Mouse (Mus musculus) forebrain, embryonic 11.5 days (tissue): ENCODE measurements around the gene Spg21. TPM values are rescaled to one million over a fixed set of nuclear protein-coding genes. Genes with fewer than 3 reads are reported as not detected.
A peak's percentile ranks its signal among the peaks of the same experiment; 100 is the strongest.

Experiments used
- ATAC-seq: fragments of 200-750 bp; cut with Nextera tagmentation; replicated peaks from 2 replicates; pipeline ENCODE4 v1.8.0; 2017; ENCODE audit warnings: moderate TSS enrichment; ENCODE audit not compliant: low FRiP score
- DNase-seq: peaks from one replicate; pipeline ENCODE4 v3.0.0-alpha.2; 2017; ENCODE audit warnings: low spot score
- H3K27ac ChIP-seq: fragments of 300-500 bp; sonication (generic); 2 replicates; pipeline ENCODE4 v1.5.1; 2014; ENCODE audit warnings: low read depth, low read length
- H3K27me3 ChIP-seq: fragments of 300-500 bp; sonication (generic); 2 replicates; pipeline ENCODE4 v1.6.1; 2014; ENCODE audit warnings: mild to moderate bottlenecking, low read length, mixed read lengths; ENCODE audit not compliant: control insufficient read depth, insufficient read depth
- H3K36me3 ChIP-seq: fragments of 300-500 bp; sonication (generic); 2 replicates; pipeline ENCODE4 v1.6.1; 2014; ENCODE audit warnings: mild to moderate bottlenecking, low read length, moderate library complexity, mixed read lengths; ENCODE audit not compliant: control insufficient read depth, insufficient read depth
- H3K4me1 ChIP-seq: fragments of 300-500 bp; sonication (generic); replicated peaks from 2 replicates; pipeline ENCODE4 v1.6.1; 2014; ENCODE audit warnings: low read length, mixed read lengths; ENCODE audit not compliant: control insufficient read depth, insufficient read depth
- H3K4me2 ChIP-seq: fragments of 300-500 bp; sonication (generic); 2 replicates; pipeline ENCODE4 v1.6.1; 2014; ENCODE audit warnings: low read depth, mild to moderate bottlenecking, low read length, moderate library complexity, mixed read lengths; ENCODE audit not compliant: severe bottlenecking
- H3K4me3 ChIP-seq: fragments of 300-500 bp; sonication (generic); 2 replicates; pipeline ENCODE4 v1.5.1; 2014; ENCODE audit warnings: low read depth, low read length
- H3K9ac ChIP-seq: fragments of 300-500 bp; sonication (generic); 2 replicates; pipeline ENCODE4 v1.6.1; 2014; ENCODE audit warnings: low read length
- H3K9me3 ChIP-seq: fragments of 300-500 bp; sonication (generic); 2 replicates; pipeline ENCODE4 v1.6.1; 2016; ENCODE audit warnings: low read length, mixed read lengths; ENCODE audit not compliant: control insufficient read depth
- WGBS: fragments of 180-500 bp; shearing (Covaris S2); extraction: QIAGEN DNeasy Blood & Tissue Kit; methylation state at CpG from one replicate; pipeline ENCODE4 v1.1.7; 2014; 5-methylcytosine and 5-hydroxymethylcytosine counted together
- polyA plus RNA-seq: library from polyadenylated mRNA; unstranded; fragments of >200 nt; fragmentation: Nextera tagmentation; extraction: Ambion mirVana; gene quantifications from 2 replicates; pipeline ENCODE4 v1.2.1, GENCODE M21; 2014

Gene Spg21
- 95.5 and 110 TPM in 2 replicates for polyA plus RNA-seq

- Histone ChIP-seq H3K9ac (peak within 1 kb of the TSS; percentile 84), H3K36me3 (no peaks in the 10 kb centered on the region; the same call in 1 of the 2 replicates), H3K27ac (peak within 1 kb of the TSS; percentile 72; the same call in 1 of the 2 replicates), H3K4me1 (peaks cover 6% of the 10 kb centered on the region), H3K27me3 (no peaks in the 10 kb centered on the region), H3K9me3 (no peaks in the 10 kb centered on the region), H3K4me3 (peak within 1 kb of the TSS; percentile 71), H3K4me2 (peak within 1 kb of the TSS; percentile 75)
- ATAC-seq (peak; percentile 98), DNase-seq (peak; percentile 97)
- WGBS, result 0% methylated on average over 52 of the region's 53 CpGs
These were observed at the start of gene Spg21 for GRCm38 (mm10) chr9:65460732-65461442. Gene Spg21 (plus strand): TSS chr9:65460947.

GRCm38 (mm10) chr9:65411326-65411725 is 49.4 kb upstream of the Spg21 start:
- no peak overlapping the region for H3K27ac ChIP-seq
- DNase-seq (no peak), ATAC-seq (no peak)
- H3K4me2 ChIP-seq, result no peak overlapping the region
- H3K9ac ChIP-seq, result no peak overlapping the region
- H3K4me1 ChIP-seq, result no peaks in the 10 kb centered on the region
- H3K27me3 ChIP-seq, result no peaks in the 10 kb centered on the region
- 77% methylated on average over 3 of the region's 3 CpGs for WGBS
- H3K9me3 ChIP-seq, result no peaks in the 10 kb centered on the region
- no peak overlapping the region for H3K4me3 ChIP-seq
- H3K36me3 ChIP-seq, result no peaks in the 10 kb centered on the region

- 49% methylated on average over 3 of the region's 3 CpGs for WGBS
These were observed 43.0 kb upstream of the Spg21 start for GRCm38 (mm10) chr9:65417738-65418137.

GRCm38 (mm10) chr9:65419633-65420032 is 41.1 kb upstream of the Spg21 start:
- no peaks in the 10 kb centered on the region for H3K9me3 ChIP-seq
- no peaks in the 10 kb centered on the region for H3K36me3 ChIP-seq
- H3K4me3 ChIP-seq, result no peak overlapping the region
- 74% methylated on average over 3 of the region's 3 CpGs for WGBS
- H3K9ac ChIP-seq, result no peak overlapping the region
- no peaks in the 10 kb centered on the region for H3K4me1 ChIP-seq
- H3K27me3 ChIP-seq, result no peaks in the 10 kb centered on the region
- DNase-seq, result no peak
- ATAC-seq, result no peak
- H3K27ac ChIP-seq, result no peak overlapping the region
- H3K4me2 ChIP-seq, result no peak overlapping the region

More at GRCm38 (mm10) chr9:65417738-65418137, 43.0 kb upstream of the Spg21 start:
- no peaks in the 10 kb centered on the region for H3K36me3 ChIP-seq
- no peak overlapping the region for H3K4me2 ChIP-seq
- H3K9me3 ChIP-seq, result no peaks in the 10 kb centered on the region
- H3K27me3 ChIP-seq, result no peaks in the 10 kb centered on the region
- H3K4me3 ChIP-seq, result no peak overlapping the region
- H3K4me1 ChIP-seq, result no peaks in the 10 kb centered on the region
- ATAC-seq, result 0 out of 2 replicates have a peak, but pooled peaks have one; percentile 24
- no peak overlapping the region for H3K9ac ChIP-seq
- no peak for DNase-seq
- no peak overlapping the region for H3K27ac ChIP-seq

GRCm38 (mm10) chr9:65422760-65423501 is 37.8 kb upstream of the Spg21 start, which contains the start of gene Slc51b:
Gene Slc51b (minus strand): TSS chr9:65422955.
- no peaks in the 10 kb centered on the region for H3K9me3 ChIP-seq
- no peaks in the 10 kb centered on the region for H3K36me3 ChIP-seq
- H3K9ac ChIP-seq, result no peak within 1 kb of the TSS
- 84% methylated on average over 11 of the region's 11 CpGs for WGBS
- H3K4me2 ChIP-seq, result no peak within 1 kb of the TSS
- H3K4me3 ChIP-seq, result no peak within 1 kb of the TSS
- ATAC-seq (no peak), DNase-seq (no peak)
- H3K27me3 ChIP-seq, result no peaks in the 10 kb centered on the region
- no peaks in the 10 kb centered on the region for H3K4me1 ChIP-seq
- H3K27ac ChIP-seq, result no peak within 1 kb of the TSS

GRCm38 (mm10) chr9:65424393-65424792 is 36.4 kb upstream of the Spg21 start:
- H3K9me3 ChIP-seq, result no peaks in the 10 kb centered on the region
- DNase-seq, result no peak
- H3K4me2 ChIP-seq, result no peak overlapping the region
- ATAC-seq, result no peak
- 52% methylated on average over 3 of the region's 3 CpGs for WGBS
- no peaks in the 10 kb centered on the region for H3K27me3 ChIP-seq
- no peaks in the 10 kb centered on the region for H3K36me3 ChIP-seq
- no peak overlapping the region for H3K9ac ChIP-seq
- H3K27ac ChIP-seq, result no peak overlapping the region
- no peak overlapping the region for H3K4me3 ChIP-seq
- no peaks in the 10 kb centered on the region for H3K4me1 ChIP-seq

- H3K4me1 ChIP-seq, result no peaks in the 10 kb centered on the region
- no peak for DNase-seq
- WGBS, result 74% methylated on average over 2 of the region's 2 CpGs
- no peak overlapping the region for H3K27ac ChIP-seq
- H3K9me3 ChIP-seq, result no peaks in the 10 kb centered on the region
- no peaks in the 10 kb centered on the region for H3K27me3 ChIP-seq
- no peak overlapping the region for H3K9ac ChIP-seq
- no peak overlapping the region for H3K4me2 ChIP-seq
- ATAC-seq, result no peak
- H3K36me3 ChIP-seq, result no peaks in the 10 kb centered on the region
- no peak overlapping the region for H3K4me3 ChIP-seq
These were observed 33.2 kb upstream of the Spg21 start for GRCm38 (mm10) chr9:65427511-65427910.

- H3K27ac ChIP-seq, result no peak overlapping the region
- no peak overlapping the region for H3K4me2 ChIP-seq
- no peak for DNase-seq
- 86% methylated on average over 5 of the region's 5 CpGs for WGBS
- no peak overlapping the region for H3K9ac ChIP-seq
- H3K4me1 ChIP-seq, result no peaks in the 10 kb centered on the region
- H3K9me3 ChIP-seq, result no peaks in the 10 kb centered on the region
- H3K27me3 ChIP-seq, result no peaks in the 10 kb centered on the region
- H3K4me3 ChIP-seq, result no peak overlapping the region
- no peaks in the 10 kb centered on the region for H3K36me3 ChIP-seq
- ATAC-seq, result no peak
These were observed 32.7 kb upstream of the Spg21 start for GRCm38 (mm10) chr9:65428003-65428402.
